Mouse (Mus musculus) mouse embryonic stem cell (cell line): ENCODE data around the gene Kdm6a.

ENCODE experiments used
- in situ Hi-C, 2 experiments: fragments of 300-500 bp; cut with MboI; formaldehyde crosslinking; loops; 1 replicate in 1 of 2; 3 replicates in 1 of 2; pipeline ENCODE4 v1.14.3; 2019 to 2020; ENCODE audit warnings: low sequenced_read_pairs in 2 of 2, low pct_unique_long_range_greater_than_20kb in 1 of 2, mixed read lengths in 1 of 2; ENCODE audit not compliant: unreplicated experiment in 1 of 2

Gene Kdm6a

GRCm38 (mm10) chrX:18162192-18162857 lies at the start of gene Kdm6a:
Kdm6a (plus strand) TSS chrX:18162575.
- in situ Hi-C loops, result loop anchor here in 1 of 2 experiments (25.0 kb wide), 2 partner anchors 275 to 625 kb away; no protein-coding TSS in a partner anchor

GRCm38 (mm10) chrX:18145557-18145956 lies 16.8 kb upstream of the Kdm6a start, which contains the start of gene Dusp21:
Dusp21 (plus strand) TSS chrX:18145857.
- in situ Hi-C loops, result no loop called here

DNA sequence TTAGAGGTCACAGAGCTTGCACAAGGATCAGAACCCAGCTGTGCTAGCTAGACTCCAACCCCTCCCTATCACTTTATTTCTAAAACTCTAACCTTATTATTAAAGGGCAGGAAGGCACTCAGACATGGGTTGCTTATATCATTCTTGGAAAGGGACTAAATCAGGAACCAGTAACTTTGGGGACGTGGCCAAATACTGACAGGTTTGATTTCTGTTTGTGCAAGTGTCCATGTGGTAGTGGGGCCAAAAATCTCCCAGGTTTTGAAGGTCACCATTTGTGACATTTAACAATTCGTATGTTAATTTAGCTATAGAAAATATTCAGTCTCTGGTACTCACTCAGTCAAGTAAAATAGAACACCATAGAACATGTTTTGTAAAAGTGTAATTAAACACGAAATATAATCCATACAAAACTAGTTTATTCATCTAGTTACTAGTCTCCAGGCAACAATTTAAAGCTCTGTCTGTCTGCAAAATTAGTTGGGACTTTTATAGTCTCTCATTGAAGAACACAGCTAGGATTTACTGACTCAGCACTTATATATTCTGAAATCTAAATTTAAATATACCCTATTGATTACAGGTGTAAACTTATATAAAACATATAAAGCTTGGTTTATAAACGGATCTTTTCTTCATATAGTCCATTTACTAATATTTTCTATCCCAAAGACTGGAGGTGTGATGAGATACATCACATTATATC lies 1.5 kb upstream of the Kdm6a start:
- in situ Hi-C loops, result loop anchor here in 1 of 2 experiments (25.0 kb wide), 2 partner anchors 276 to 624 kb away; no protein-coding TSS in a partner anchor

- in situ Hi-C loops, result loop anchor here in 1 of 2 experiments (25.0 kb wide), 2 partner anchors 276 to 624 kb away; no protein-coding TSS in a partner anchor
Measured at GRCm38 (mm10) chrX:18161796-18162191, 581 bp upstream of the Kdm6a start.

GRCm38 (mm10) chrX:18162861-18163731 lies 721 bp downstream of the Kdm6a start:
- in situ Hi-C loops, result loop anchor here in 1 of 2 experiments (25.0 kb wide), 2 partner anchors 274 to 626 kb away; no protein-coding TSS in a partner anchor

DNA sequence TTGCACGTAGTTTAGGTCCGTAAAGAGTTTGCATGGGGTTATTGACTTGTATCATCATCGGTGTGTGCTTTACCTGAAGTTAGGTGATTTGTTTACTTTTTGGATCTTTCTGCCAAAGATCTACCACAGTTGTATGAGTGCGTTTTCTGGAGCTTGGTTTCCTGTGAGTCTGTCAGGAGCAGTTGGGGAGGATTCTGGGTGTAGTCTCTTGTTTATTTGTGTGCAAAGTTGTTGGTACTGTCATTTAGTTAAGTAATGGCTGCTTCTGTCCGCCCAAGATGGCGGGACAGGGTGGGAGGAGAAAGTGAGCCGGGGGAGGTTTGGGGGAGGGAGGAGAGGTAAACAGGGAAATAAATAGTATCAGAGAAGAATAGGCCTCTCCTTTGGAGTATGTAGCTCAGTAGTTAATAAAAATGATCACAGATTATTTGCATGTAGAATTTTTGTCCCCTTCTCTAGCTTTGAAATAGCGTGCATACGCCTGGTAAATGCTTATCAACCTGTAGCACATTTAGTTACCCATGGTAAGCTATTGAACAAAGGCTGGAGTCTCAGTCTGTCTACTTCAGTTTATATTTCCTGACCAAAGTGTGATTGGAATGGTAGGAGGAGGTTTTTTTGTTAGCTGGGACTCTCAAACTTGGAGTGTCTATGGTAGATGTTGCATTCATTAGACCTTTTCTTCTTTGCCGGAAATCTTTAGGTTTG lies 1.7 kb downstream of the Kdm6a start:
- in situ Hi-C loops, result loop anchor here in 1 of 2 experiments (25.0 kb wide), 2 partner anchors 273 to 627 kb away; no protein-coding TSS in a partner anchor

DNA sequence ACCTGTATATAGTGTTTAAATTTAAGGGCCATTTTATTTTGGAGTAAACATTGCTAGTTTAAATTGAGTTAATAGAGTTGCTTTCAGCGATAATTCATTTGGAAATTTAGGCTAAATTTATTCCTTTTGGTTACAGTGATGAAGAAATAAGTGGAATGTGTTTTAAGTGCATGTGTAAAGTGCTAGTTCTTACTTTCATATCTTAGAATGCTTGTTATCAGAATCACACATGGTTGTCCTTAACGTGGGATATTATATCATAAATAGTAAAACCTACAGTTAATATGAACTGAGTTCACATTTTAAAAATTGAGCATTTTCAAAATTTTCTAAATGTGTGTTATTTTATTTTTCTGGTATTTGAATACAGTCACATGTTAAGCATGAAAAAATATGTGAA lies 2.7 kb downstream of the Kdm6a start:
- in situ Hi-C loops, result loop anchor here in 1 of 2 experiments (25.0 kb wide), 2 partner anchors 272 to 628 kb away; no protein-coding TSS in a partner anchor

DNA sequence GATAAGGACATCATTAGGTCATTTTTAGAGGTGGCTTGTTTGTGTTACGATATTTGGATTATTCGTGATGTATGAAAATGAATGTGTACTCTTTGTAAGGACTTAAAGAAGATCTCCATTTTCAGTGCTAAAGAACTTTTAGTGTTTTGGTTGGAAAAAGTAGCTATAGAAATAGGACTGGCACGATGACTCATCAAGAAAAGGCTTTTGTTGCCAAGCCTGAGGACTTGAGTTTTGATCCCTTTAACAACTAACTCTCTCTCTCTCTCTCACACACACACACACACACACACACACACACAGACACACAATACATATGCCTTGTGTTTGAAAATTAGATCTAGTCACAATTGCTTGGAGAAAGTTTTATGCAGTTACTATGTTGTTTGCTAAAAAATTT lies 4.6 kb downstream of the Kdm6a start:
- in situ Hi-C loops, result loop anchor here in 1 of 2 experiments (25.0 kb wide), 2 partner anchors 270 to 630 kb away; no protein-coding TSS in a partner anchor

GRCm38 (mm10) chrX:18168940-18169339 lies 6.6 kb downstream of the Kdm6a start:
- in situ Hi-C loops, result loop anchor here in 1 of 2 experiments (25.0 kb wide), 2 partner anchors 268 to 632 kb away; no protein-coding TSS in a partner anchor

DNA sequence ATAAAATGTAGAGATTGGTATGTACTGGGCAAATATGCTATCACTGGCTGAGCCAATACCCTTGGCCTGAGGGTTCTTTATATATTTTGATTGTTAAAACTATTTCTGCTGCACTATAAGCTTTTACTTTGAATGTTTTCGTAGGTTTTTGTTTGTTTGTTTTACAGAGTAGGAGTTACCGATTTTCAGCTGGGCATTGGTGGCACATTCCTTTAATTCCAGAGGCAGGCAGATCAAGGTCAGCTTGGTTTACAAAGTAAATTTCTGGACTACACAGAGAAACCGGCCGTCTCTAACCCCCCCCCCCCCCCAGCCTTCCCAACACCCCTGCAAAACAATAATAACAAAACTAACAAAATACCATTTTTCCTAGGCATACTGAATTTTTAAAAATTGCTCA lies 12.5 kb downstream of the Kdm6a start:
- in situ Hi-C loops, result loop anchor here in 1 of 2 experiments (25.0 kb wide), 3 partner anchors 112 to 638 kb away; no protein-coding TSS in a partner anchor

- in situ Hi-C loops, result loop anchor here in 1 of 2 experiments (25.0 kb wide), 1 partner anchor 109 kb away; no protein-coding TSS in a partner anchor
Measured at GRCm38 (mm10) chrX:18177803-18178202, 15.4 kb downstream of the Kdm6a start.

- in situ Hi-C loops, result loop anchor here in 1 of 2 experiments (25.0 kb wide), 1 partner anchor 108 kb away; no protein-coding TSS in a partner anchor
Measured at GRCm38 (mm10) chrX:18179492-18179891, 17.1 kb downstream of the Kdm6a start.

- in situ Hi-C loops, result loop anchor here in 1 of 2 experiments (25.0 kb wide), 1 partner anchor 100 kb away; no protein-coding TSS in a partner anchor
Measured at GRCm38 (mm10) chrX:18187203-18187602, 24.8 kb downstream of the Kdm6a start.

DNA sequence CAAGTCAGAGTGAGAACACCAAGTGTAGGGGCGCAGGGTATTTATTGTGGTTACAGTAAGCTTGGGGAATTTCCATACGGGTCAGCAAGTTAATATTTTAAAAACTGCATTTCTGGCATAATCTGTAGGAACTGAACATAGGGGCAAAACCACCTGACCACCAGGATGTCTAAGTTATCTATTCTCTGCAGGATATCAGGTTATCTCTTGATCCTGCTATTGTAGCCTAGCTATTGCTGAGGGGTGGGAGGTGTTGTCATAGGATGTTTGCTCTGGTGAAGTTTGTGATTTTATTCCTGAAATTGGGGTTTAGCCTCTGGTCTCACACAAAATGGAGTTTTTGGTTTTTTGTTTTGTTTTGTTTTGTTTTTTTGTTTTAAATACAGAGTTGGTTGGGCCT lies 25.9 kb downstream of the Kdm6a start:
- in situ Hi-C loops, result loop anchor here in 1 of 2 experiments (25.0 kb wide), 1 partner anchor 99 kb away; no protein-coding TSS in a partner anchor

GRCm38 (mm10) chrX:18239572-18239971 lies 77.2 kb downstream of the Kdm6a start:
- in situ Hi-C loops, result no loop called here

DNA sequence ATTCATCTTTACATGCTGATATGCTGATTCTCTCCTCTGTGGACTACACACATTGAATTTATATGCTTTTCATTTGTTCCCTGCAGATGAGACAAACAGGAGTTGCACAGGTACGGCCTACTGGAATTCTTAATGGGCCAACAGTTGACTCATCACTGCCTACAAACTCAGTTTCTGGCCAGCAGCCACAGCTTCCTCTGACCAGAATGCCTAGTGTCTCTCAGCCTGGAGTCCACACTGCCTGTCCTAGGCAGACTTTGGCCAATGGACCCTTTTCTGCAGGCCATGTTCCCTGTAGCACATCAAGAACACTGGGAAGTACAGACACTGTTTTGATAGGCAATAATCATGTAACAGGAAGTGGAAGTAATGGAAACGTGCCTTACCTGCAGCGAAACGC lies 88.2 kb downstream of the Kdm6a start:
- in situ Hi-C loops, result no loop called here

DNA sequence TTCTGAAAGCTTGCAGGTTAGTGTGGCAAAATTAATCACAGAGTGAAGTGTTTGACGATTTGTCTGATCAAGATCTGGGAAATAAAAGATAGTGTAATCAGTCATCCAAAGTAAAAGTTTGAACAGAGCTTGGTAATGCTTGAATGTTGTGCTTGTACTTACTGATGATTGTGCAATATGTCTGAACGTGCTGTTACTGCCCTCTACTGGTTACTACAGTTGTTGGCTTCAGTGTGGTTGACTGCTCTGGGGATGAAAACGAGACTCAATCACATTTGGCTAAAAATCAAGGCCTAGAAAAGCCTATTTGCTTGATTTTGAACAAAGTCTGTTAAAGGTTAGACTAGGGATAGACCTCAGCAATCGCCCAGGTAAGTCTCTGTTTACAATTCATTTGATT lies 92.4 kb downstream of the Kdm6a start:
- in situ Hi-C loops, result no loop called here
